Mouse (Mus musculus): Measurements from ENCODE around the gene St8sia1. TPM values are rescaled to one million over a fixed set of nuclear protein-coding genes. Genes with fewer than 3 reads are reported as not detected.

St8sia1 gene
- polyA plus RNA-seq, 1 experiment, result 2.5 TPM

DNA sequence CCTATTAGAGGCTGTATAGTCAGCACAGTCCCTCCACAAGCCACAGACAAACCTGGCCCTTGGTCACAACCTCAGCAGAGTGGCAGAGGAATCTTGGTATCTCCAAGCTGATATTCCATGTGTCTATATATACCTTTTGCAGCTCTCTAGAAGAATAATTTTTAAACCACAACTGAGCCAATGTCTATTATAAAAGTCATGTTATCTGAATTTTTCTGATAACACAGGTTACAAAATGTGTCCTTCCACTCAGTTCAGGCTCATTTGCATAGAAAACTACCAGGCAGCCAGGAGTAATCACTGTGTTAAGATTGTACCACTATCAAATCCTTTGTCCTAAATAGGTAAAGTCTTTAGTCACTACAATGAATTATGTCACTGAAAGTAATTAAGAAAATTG lies 159.8 kb downstream of the St8sia1 start, which contains the start of gene Sult6b2:
Gene Sult6b2 (minus strand): TSS at position 101 of the 400 bp plus-strand sequence.
- Histone ChIP-seq H3K27ac (ENCODE audit: control insufficient read depth, insufficient read depth, low read depth, low read length) (no peak within 1 kb of the TSS), H3K4me1 (ENCODE audit: control insufficient read depth, insufficient read depth, low read length) (no peaks in the 10 kb centered on the region), H3K27me3 (ENCODE audit: control insufficient read depth, insufficient read depth, low read length) (no peaks in the 10 kb centered on the region), H3K4me3 (ENCODE audit: control insufficient read depth, low read depth, low read length) (no peak within 1 kb of the TSS), H3K36me3 (ENCODE audit: control insufficient read depth, insufficient read depth, low read length) (no peaks in the 10 kb centered on the region)
- TF ChIP-seq POLR2A (IDR thresholded peaks at IDR 0.05; ENCODE audit: control insufficient read depth, low read depth, low read length) (no peak), CTCF (IDR thresholded peaks at IDR 0.05; ENCODE audit: control insufficient read depth, insufficient read depth, insufficient replicate concordance, low read depth, low read length) (no peak)

DNA sequence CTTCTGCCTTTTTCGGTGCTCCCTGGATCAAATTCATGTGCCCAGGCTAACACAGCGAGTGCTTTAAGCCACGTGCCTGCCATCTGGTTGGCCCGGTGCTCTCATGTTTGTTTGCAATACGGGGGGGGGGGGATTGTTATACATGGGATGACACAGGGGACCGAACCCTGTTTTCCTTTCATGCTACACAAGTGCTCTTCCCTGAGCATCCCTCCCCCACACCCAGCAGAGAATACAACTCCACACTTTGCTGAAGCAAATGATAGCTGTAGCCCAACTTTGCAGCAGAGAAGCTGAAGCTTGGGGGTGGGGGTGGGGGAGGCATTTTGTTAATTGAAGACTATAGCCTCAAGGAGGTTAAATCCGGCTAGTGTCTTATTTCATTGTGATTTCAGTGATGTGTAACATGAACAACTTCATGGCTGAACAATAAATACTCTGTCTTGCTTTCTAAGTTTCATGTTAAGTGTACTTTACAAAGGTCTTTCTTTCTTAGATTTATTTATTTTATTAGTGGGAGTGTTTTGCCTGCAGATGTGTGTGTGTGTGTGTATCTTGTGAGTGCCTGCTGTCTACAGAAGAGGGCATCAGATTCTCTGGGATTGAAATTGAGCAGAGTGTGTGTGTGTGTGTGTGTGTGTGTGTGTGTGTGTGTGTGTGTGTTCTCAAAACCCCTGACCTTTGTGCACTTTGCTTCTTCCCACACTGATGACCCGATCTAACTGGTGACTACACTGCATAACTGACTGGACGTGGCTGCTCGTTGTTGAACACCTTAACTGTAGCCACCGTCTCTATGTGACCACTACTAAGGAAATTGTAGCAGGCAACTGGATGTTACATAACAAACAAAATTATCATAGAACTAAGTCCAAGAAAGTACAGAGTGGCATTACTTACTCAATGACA lies 161.4 kb downstream of the St8sia1 start:
- Histone ChIP-seq H3K27me3 (ENCODE audit: control insufficient read depth, insufficient read depth, low read length) (no peaks in the 10 kb centered on the region), H3K27ac (ENCODE audit: control insufficient read depth, insufficient read depth, low read depth, low read length) (no peak overlapping the region), H3K36me3 (ENCODE audit: control insufficient read depth, insufficient read depth, low read length) (no peaks in the 10 kb centered on the region), H3K4me1 (ENCODE audit: control insufficient read depth, insufficient read depth, low read length) (no peaks in the 10 kb centered on the region), H3K4me3 (ENCODE audit: control insufficient read depth, low read depth, low read length) (no peak overlapping the region)
- no peak for TF ChIP-seq CTCF (IDR thresholded peaks at IDR 0.05; ENCODE audit: control insufficient read depth, insufficient read depth, insufficient replicate concordance, low read depth, low read length)
- TF ChIP-seq POLR2A (IDR thresholded peaks at IDR 0.05; ENCODE audit: control insufficient read depth, low read depth, low read length), result no peak

- Histone ChIP-seq H3K36me3 (ENCODE audit: control insufficient read depth, insufficient read depth, low read length) (no peaks in the 10 kb centered on the region), H3K4me3 (ENCODE audit: control insufficient read depth, low read depth, low read length) (no peak overlapping the region), H3K27me3 (ENCODE audit: control insufficient read depth, insufficient read depth, low read length) (no peaks in the 10 kb centered on the region), H3K4me1 (ENCODE audit: control insufficient read depth, insufficient read depth, low read length) (no peaks in the 10 kb centered on the region), H3K27ac (ENCODE audit: control insufficient read depth, insufficient read depth, low read depth, low read length) (no peak overlapping the region)
- TF ChIP-seq POLR2A (IDR thresholded peaks at IDR 0.05; ENCODE audit: control insufficient read depth, low read depth, low read length) (no peak), CTCF (IDR thresholded peaks at IDR 0.05; ENCODE audit: control insufficient read depth, insufficient read depth, insufficient replicate concordance, low read depth, low read length) (no peak)
Measured at GRCm38 (mm10) chr6:142801687-142802086, 162.6 kb downstream of the St8sia1 start.

DNA sequence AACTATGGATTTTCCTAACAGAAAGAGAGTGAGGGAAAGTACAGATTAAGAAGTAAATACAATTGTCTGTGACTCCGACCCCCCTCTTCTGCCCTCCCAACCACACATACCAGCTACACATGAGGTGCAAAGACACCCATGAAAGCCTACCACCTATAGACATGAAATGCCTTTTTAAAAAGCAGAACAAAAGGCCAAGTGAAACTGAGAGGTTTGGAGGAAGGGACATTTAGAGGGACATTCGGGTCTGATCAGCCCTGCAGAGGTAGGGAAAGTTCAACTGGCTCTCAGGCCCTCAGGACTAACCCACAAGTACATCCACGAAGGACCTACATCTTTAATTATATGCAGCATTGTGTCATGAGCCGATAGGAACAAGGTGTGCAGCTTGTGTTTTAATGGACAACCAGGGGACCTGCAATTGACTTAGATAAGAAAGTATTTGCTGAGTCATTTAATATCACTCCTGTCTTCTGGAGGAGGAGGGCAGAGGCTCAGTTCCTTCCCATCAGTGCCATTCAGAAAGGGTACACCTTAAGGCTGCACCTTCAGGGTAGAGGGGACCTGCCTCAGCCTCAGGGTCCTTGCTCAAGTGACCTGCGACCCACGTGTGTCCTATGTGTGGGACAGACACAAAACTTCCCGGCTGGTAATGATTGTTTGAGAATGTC lies 164.4 kb downstream of the St8sia1 start:
- H3K27me3 ChIP-seq (ENCODE audit: control insufficient read depth, insufficient read depth, low read length), result no peaks in the 10 kb centered on the region
- no peaks in the 10 kb centered on the region for H3K4me1 ChIP-seq (ENCODE audit: control insufficient read depth, insufficient read depth, low read length)
- H3K27ac ChIP-seq (ENCODE audit: control insufficient read depth, insufficient read depth, low read depth, low read length), result no peak overlapping the region
- TF ChIP-seq POLR2A (IDR thresholded peaks at IDR 0.05; ENCODE audit: control insufficient read depth, low read depth, low read length), result no peak
- no peak for TF ChIP-seq CTCF (IDR thresholded peaks at IDR 0.05; ENCODE audit: control insufficient read depth, insufficient read depth, insufficient replicate concordance, low read depth, low read length)
- H3K4me3 ChIP-seq (ENCODE audit: control insufficient read depth, low read depth, low read length), result no peak overlapping the region
- no peaks in the 10 kb centered on the region for H3K36me3 ChIP-seq (ENCODE audit: control insufficient read depth, insufficient read depth, low read length)

DNA sequence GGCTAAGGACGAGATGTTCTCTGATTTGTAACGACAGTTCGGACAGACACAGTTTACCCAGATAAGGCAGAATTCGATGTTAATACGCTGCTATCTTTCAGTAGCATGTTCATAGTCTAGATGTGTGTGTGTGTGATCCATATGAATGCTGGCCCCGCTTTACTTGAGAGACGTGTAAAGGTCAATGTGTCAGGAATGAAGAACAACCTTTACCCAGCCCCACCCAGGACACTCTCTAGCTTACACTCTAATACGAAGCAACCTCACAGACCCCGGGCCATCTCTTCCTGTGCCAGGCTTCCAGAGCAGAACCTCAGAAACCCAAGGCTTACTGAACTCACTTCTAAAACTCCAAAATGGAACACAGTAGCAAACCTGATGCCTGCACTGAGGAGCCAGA lies 165.4 kb downstream of the St8sia1 start:
- no peaks in the 10 kb centered on the region for H3K36me3 ChIP-seq (ENCODE audit: control insufficient read depth, insufficient read depth, low read length)
- no peak overlapping the region for H3K27ac ChIP-seq (ENCODE audit: control insufficient read depth, insufficient read depth, low read depth, low read length)
- TF ChIP-seq CTCF (IDR thresholded peaks at IDR 0.05; ENCODE audit: control insufficient read depth, insufficient read depth, insufficient replicate concordance, low read depth, low read length) (no peak), POLR2A (IDR thresholded peaks at IDR 0.05; ENCODE audit: control insufficient read depth, low read depth, low read length) (no peak)
- no peaks in the 10 kb centered on the region for H3K27me3 ChIP-seq (ENCODE audit: control insufficient read depth, insufficient read depth, low read length)
- H3K4me3 ChIP-seq (ENCODE audit: control insufficient read depth, low read depth, low read length), result no peak overlapping the region
- no peaks in the 10 kb centered on the region for H3K4me1 ChIP-seq (ENCODE audit: control insufficient read depth, insufficient read depth, low read length)

GRCm38 (mm10) chr6:142797996-142798395 lies 166.3 kb downstream of the St8sia1 start:
- H3K27ac ChIP-seq (ENCODE audit: control insufficient read depth, insufficient read depth, low read depth, low read length), result no peak overlapping the region
- TF ChIP-seq CTCF (IDR thresholded peaks at IDR 0.05; ENCODE audit: control insufficient read depth, insufficient read depth, insufficient replicate concordance, low read depth, low read length) (no peak), POLR2A (IDR thresholded peaks at IDR 0.05; ENCODE audit: control insufficient read depth, low read depth, low read length) (no peak)
- H3K36me3 ChIP-seq (ENCODE audit: control insufficient read depth, insufficient read depth, low read length), result no peaks in the 10 kb centered on the region
- no peaks in the 10 kb centered on the region for H3K27me3 ChIP-seq (ENCODE audit: control insufficient read depth, insufficient read depth, low read length)
- no peaks in the 10 kb centered on the region for H3K4me1 ChIP-seq (ENCODE audit: control insufficient read depth, insufficient read depth, low read length)
- no peak overlapping the region for H3K4me3 ChIP-seq (ENCODE audit: control insufficient read depth, low read depth, low read length)
